Mouse (Mus musculus): ENCODE data around the gene Retreg1.

The Retreg1 gene

GRCm38 (mm10) chr15:25893327-25893726, 50.3 kb downstream of the Retreg1 start:
- ChIA-PET CTCF (no interaction called here), POLR2A (no interaction called here)

GRCm38 (mm10) chr15:25896783-25897182, 53.8 kb downstream of the Retreg1 start:
- CTCF ChIA-PET, result no interaction called here
- POLR2A ChIA-PET, result interaction anchor here in 1 of 4 experiments (1.5 kb wide), 1 partner anchor 88 kb away, joined by 5 read pairs; the partner anchor contains the start of gene Zfp622

- POLR2A ChIA-PET, result no interaction called here
- CTCF ChIA-PET, result no interaction called here
Measured at GRCm38 (mm10) chr15:25897617-25898016, 54.6 kb downstream of the Retreg1 start.

DNA sequence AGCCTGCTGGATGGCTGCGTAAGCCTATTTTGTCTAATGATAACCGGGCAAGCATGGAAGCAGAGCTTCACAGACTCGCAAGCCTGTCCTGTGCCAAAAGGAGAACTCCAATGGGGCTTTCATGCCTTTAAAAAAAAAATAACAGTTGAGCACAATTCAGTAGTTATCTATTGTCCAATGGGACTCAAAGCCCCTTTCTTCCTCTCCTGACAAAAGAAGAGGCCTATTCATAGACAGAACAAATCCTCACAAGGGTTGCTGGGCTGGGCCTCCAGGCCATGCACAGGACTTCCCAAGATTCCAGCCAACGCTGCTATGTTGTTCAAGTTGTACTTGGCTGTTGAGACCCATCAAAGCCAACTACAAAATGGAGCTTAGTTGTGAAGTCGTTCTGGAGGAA, 56.0 kb downstream of the Retreg1 start:
- ChIA-PET POLR2A (interaction anchor here in 1 of 4 experiments (1.2 to 2.5 kb wide), 2 partner anchors 20 to 23 kb away, joined by 3 to 6 read pairs; no protein-coding TSS in a partner anchor), CTCF (interaction anchor here in 2 of 4 experiments (0.6 to 1.6 kb wide), 2 partner anchors 29 to 87 kb away, joined by 3 to 4 read pairs; no protein-coding TSS in a partner anchor)

DNA sequence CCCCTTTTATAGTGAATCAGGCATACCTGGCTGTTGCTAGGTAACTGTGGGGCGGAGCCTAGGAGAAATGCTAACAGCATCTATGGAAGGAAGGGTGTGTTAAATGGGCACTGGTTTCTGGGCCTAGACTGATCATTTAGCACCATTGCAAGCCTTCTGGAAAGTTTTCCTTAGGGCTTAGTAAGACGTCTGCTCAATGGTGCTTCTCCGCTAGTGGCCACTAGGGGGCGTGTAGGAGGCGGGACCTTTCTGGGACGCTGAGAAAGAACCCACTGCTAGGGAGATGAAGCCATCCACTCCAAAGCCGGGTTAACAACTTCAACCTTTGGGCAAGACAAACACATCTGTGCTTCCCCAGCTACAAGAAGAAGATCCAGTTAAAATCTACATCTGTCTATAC, 57.6 kb downstream of the Retreg1 start:
- CTCF ChIA-PET, result no interaction called here
- POLR2A ChIA-PET, result interaction anchor here in 1 of 4 experiments (2.5 kb wide), 1 partner anchor 24 kb away, joined by 6 read pairs; no protein-coding TSS in a partner anchor

GRCm38 (mm10) chr15:25902931-25903615, 60.1 kb downstream of the Retreg1 start:
- ChIA-PET CTCF (interaction anchor here in 1 of 4 experiments (1.0 to 1.2 kb wide), 2 partner anchors 26 to 97 kb away, joined by 3 to 4 read pairs; no protein-coding TSS in a partner anchor), POLR2A (interaction anchor here in 2 of 4 experiments (0.6 to 1.6 kb wide), 10 partner anchors 10 to 141 kb away, joined by 3 to 9 read pairs (median 4); partner anchors contain the start of gene Zfp622 (in 1 of the 2))

DNA sequence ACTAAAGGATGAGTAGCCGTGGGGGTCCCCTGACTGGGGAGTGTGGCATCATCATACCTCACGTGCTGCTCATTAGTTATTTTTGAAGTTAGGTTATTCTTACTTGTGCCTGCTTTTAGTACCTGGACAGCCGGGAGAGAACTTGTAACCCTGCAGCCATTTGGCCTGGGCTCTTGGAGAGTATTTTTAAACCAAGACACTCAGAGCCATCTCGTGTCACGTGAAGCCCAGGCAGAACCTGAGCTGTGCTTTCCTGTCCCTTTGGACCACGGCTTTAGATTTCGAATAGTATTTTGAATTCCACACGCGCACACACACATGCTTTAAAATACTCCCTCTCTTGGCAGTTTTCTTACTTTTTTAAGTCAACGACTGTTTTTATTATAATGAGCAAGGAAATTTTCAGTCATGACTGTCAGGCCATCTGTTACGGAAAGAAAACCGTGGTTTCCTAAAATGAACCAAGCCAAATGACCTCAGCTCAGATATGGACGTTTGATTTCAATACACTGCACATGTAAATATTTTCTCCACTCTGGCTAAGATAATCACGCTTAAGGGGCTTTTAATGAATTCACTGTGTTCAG, 61.5 kb downstream of the Retreg1 start:
- ChIA-PET CTCF (interaction anchor here in 1 of 4 experiments (0.7 kb wide), 1 partner anchor 55 kb away, joined by 3 read pairs; no protein-coding TSS in a partner anchor), POLR2A (interaction anchor here in 1 of 4 experiments (1.3 to 2.4 kb wide), 2 partner anchors 10 to 37 kb away, joined by 3 to 7 read pairs; no protein-coding TSS in a partner anchor)

DNA sequence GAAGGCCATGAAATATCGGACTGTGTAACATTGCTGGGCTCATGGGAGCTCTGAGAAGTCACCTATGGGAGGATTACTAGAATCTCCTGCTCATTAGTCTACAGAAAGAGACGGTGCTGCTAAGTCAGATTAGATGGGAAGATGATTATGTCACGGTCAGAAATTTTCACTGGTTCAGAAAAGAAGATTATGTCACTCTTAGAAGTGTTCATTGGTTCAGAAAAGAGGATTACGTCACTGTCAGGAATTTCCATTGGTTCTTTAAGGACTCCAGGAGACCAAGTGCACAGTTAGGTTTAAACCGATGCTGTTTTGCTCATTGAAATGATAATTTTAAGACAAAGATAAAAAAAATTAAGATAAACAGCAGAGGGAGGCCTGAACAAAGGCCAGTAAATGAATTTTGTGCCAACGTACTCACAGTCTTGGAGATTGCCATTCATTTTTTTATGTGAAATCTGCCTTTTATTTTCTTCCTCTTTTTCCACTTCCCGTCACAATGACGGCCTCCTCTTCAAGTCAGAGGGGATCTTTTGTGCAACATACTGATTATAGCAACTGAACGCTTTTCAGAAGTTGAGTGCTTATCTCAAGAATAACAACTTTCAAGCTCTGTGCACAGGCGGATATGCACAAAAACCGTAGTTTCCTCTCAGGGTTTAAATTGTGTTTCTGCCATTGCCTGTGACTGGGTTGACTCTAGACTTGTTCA, 67.0 kb downstream of the Retreg1 start:
- POLR2A ChIA-PET, result interaction anchor here in 2 of 4 experiments (0.8 to 1.6 kb wide), 10 partner anchors 11 to 288 kb away, joined by 3 to 7 read pairs (median 3); partner anchors contain the start of genes Myo10 (in 1 of the 2) and Zfp622 (in 1 of the 2)
- CTCF ChIA-PET, result interaction anchor here in 1 of 4 experiments (1.8 kb wide), 1 partner anchor 19 kb away, joined by 6 read pairs; no protein-coding TSS in a partner anchor

GRCm38 (mm10) chr15:25910495-25910865, 67.5 kb downstream of the Retreg1 start:
- ChIA-PET POLR2A (interaction anchor here in 2 of 4 experiments (0.8 to 1.7 kb wide), 11 partner anchors 10 to 288 kb away, joined by 3 to 7 read pairs (median 3); partner anchors contain the start of genes Myo10 (in 1 of the 2) and Zfp622 (in 1 of the 2)), CTCF (interaction anchor here in 2 of 4 experiments (1.2 to 1.8 kb wide), 2 partner anchors 18 to 105 kb away, joined by 3 to 6 read pairs; no protein-coding TSS in a partner anchor)

DNA sequence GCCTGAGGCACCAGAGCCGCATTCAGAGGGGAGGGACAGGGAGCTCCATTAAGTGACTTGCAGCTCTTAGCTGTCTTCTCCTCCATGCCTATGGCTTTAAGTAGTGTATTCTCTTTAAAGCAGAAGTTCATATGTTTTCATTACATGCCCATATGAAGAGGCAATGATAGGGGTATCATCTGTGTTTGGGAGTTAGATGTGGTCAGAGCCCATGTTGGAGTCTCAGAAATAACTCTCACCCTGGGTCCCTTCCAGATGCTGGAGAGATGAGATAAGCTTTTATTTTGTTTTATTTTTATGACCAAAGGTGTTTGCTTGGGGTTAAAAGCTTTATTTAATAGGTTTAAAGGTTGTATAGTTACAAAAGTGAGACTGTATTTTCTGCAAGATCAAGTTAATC, 67.9 kb downstream of the Retreg1 start:
- ChIA-PET CTCF (interaction anchor here in 2 of 4 experiments (1.2 to 1.8 kb wide), 2 partner anchors 18 to 105 kb away, joined by 3 to 6 read pairs; no protein-coding TSS in a partner anchor), POLR2A (interaction anchor here in 3 of 4 experiments (0.6 to 1.7 kb wide), 15 partner anchors 10 to 469 kb away, joined by 3 to 7 read pairs (median 3); partner anchors contain the start of genes Myo10 (in 1 of the 3) and Zfp622 (in 1 of the 3))

GRCm38 (mm10) chr15:25912911-25913310, 69.9 kb downstream of the Retreg1 start:
- ChIA-PET POLR2A (interaction anchor here in 1 of 4 experiments (1.2 to 1.7 kb wide), 4 partner anchors 10 to 144 kb away, joined by 3 to 5 read pairs (median 4); no protein-coding TSS in a partner anchor), CTCF (interaction anchor here in 1 of 4 experiments (0.6 kb wide), 1 partner anchor 68 kb away, joined by 3 read pairs; no protein-coding TSS in a partner anchor)

- POLR2A ChIA-PET, result interaction anchor here in 2 of 4 experiments (1.2 to 2.0 kb wide), 8 partner anchors 8 to 145 kb away, joined by 3 to 7 read pairs (median 4); no protein-coding TSS in a partner anchor
- CTCF ChIA-PET, result interaction anchor here in 1 of 4 experiments (0.6 kb wide), 1 partner anchor 69 kb away, joined by 3 read pairs; no protein-coding TSS in a partner anchor
Measured at GRCm38 (mm10) chr15:25913659-25914058, 70.7 kb downstream of the Retreg1 start.

GRCm38 (mm10) chr15:25914160-25914559, 71.2 kb downstream of the Retreg1 start:
- POLR2A ChIA-PET, result interaction anchor here in 3 of 4 experiments (0.6 to 2.0 kb wide), 18 partner anchors 8 to 158 kb away, joined by 3 to 9 read pairs (median 3); no protein-coding TSS in a partner anchor

DNA sequence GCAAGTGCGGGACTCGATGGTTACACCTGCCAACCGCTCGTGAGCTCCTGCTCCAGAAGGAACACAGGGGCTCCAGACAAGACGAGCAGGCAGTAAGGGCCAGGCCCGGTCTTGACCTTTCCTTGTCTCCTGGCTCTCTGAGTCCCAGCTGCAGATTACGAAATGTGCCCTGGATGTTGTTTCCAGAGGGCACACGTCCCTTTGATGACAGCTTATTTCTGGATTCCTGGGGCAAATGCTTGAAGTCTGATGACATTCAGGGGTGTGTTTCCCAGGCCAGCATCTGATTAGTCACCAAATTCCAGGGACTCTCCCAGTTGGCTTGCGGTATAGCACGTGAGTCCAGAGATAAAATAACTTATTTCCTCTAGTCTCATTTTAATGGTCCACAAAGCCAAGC, 72.0 kb downstream of the Retreg1 start:
- CTCF ChIA-PET, result interaction anchor here in 1 of 4 experiments (0.7 to 1.0 kb wide), 3 partner anchors 14 to 70 kb away, joined by 3 read pairs; no protein-coding TSS in a partner anchor
- POLR2A ChIA-PET, result interaction anchor here in 3 of 4 experiments (0.5 to 2.0 kb wide), 34 partner anchors 9 to 502 kb away, joined by 3 to 9 read pairs (median 3); partner anchors contain the start of genes Basp1 (in 1 of the 3), Myo10 (in 1 of the 3) and Zfp622 (in 1 of the 3)

More at GRCm38 (mm10) chr15:25914160-25914559, 71.2 kb downstream of the Retreg1 start:
- CTCF ChIA-PET, result interaction anchor here in 1 of 4 experiments (0.7 kb wide), 1 partner anchor 14 kb away, joined by 3 read pairs; no protein-coding TSS in a partner anchor

- ChIA-PET CTCF (interaction anchor here in 1 of 4 experiments (1.0 kb wide), 1 partner anchor 71 kb away, joined by 3 read pairs; no protein-coding TSS in a partner anchor), POLR2A (interaction anchor here in 3 of 4 experiments (0.5 to 2.0 kb wide), 29 partner anchors 10 to 502 kb away, joined by 3 to 9 read pairs (median 4); partner anchors contain the start of genes Basp1 (in 1 of the 3), Myo10 (in 1 of the 3) and Zfp622 (in 1 of the 3))
Measured at GRCm38 (mm10) chr15:25915574-25916205, 72.7 kb downstream of the Retreg1 start.

- ChIA-PET CTCF (no interaction called here), POLR2A (interaction anchor here in 3 of 4 experiments (0.6 to 1.7 kb wide), 7 partner anchors 10 to 148 kb away, joined by 3 to 9 read pairs (median 3); partner anchors contain the start of gene Zfp622 (in 1 of the 3))
Measured at GRCm38 (mm10) chr15:25916252-25916651, 73.3 kb downstream of the Retreg1 start.

- ChIA-PET CTCF (interaction anchor here in 1 of 4 experiments (1.2 kb wide), 1 partner anchor 8 kb away, joined by 3 read pairs; no protein-coding TSS in a partner anchor), POLR2A (interaction anchor here in 3 of 4 experiments (0.5 to 2.1 kb wide), 5 partner anchors 16 to 505 kb away, joined by 3 to 7 read pairs (median 3); no protein-coding TSS in a partner anchor)
Measured at GRCm38 (mm10) chr15:25918641-25919040, 75.7 kb downstream of the Retreg1 start.
